Mouse (Mus musculus) heart, adult 2 months (tissue): Measurements from ENCODE around the gene Psmd3. TPM values are rescaled to one million over a fixed set of nuclear protein-coding genes. Genes with fewer than 3 reads are reported as not detected.

Source experiments
- DNase-seq, 2 experiments: peaks; one replicate each; pipeline ENCODE4 v3.0.0; 2021
- H3K27ac ChIP-seq: fragments of 200-600 bp; 2 replicates; pipeline ENCODE4 v1.8.1; 2022
- H3K27me3 ChIP-seq: fragments of 200-500 bp; 2 replicates; pipeline ENCODE4 v1.6.1; 2012; ENCODE audit warnings: mild to moderate bottlenecking, low read length, inconsistent platforms, mixed read lengths; ENCODE audit not compliant: control insufficient read depth, insufficient read depth
- H3K36me3 ChIP-seq: fragments of 200-500 bp; 2 replicates; pipeline ENCODE4 v1.6.1; 2012; ENCODE audit warnings: low read length, inconsistent platforms; ENCODE audit not compliant: control insufficient read depth, insufficient read depth
- H3K4me1 ChIP-seq: fragments of 200-500 bp; 2 replicates; pipeline ENCODE4 v1.6.1; 2011; ENCODE audit warnings: low read length; ENCODE audit not compliant: control insufficient read depth, insufficient read depth
- H3K4me3 ChIP-seq: fragments of 200-600 bp; 2 replicates; pipeline ENCODE4 v1.8.1; 2022
- H3K79me2 ChIP-seq: fragments of 200-500 bp; replicated peaks from 2 replicates; pipeline ENCODE4 v1.6.1; 2012; ENCODE audit warnings: mild to moderate bottlenecking, inconsistent platforms, low read length, moderate library complexity, mixed read lengths; ENCODE audit not compliant: control insufficient read depth, insufficient read depth
- H3K9ac ChIP-seq: fragments of 200-500 bp; 2 replicates; pipeline ENCODE4 v1.6.1; 2012; ENCODE audit warnings: low read depth, mild to moderate bottlenecking, control low read depth, inconsistent platforms, low read length, mixed read lengths
- CTCF ChIP-seq: fragments of 200-600 bp; IDR thresholded peaks from 2 replicates; pipeline ENCODE4 v1.8.1; 2022; ENCODE audit warnings: antibody characterized with exemption, mild to moderate bottlenecking, moderate library complexity
- EP300 ChIP-seq: fragments of 200-500 bp; IDR thresholded peaks from 2 replicates; pipeline ENCODE4 v1.6.1; 2011; ENCODE audit warnings: low read depth, low read length, control low read depth; ENCODE audit not compliant: insufficient read depth
- POLR2A ChIP-seq: fragments of 200-500 bp; IDR thresholded peaks from 2 replicates; pipeline ENCODE4 v1.6.1; 2011; ENCODE audit warnings: mild to moderate bottlenecking, low read depth, low read length, control low read depth; ENCODE audit not compliant: insufficient read depth
- WGBS: fragments of 180-500 bp; shearing (Covaris S2); methylation state at CpG from one replicate; pipeline ENCODE4 v1.1.7; 2018; 5-methylcytosine and 5-hydroxymethylcytosine counted together
- intact Hi-C: fragments of 180-260 bp; cut with DNase I; formaldehyde crosslinking; loops from one replicate; pipeline ENCODE4 v1.15.1; 2025
- polyA plus RNA-seq: library from polyadenylated mRNA; depleted of rRNA; stranded (reverse); fragments of >200 nt; gene quantifications from 2 replicates; pipeline ENCODE4 v1.2.3, GENCODE M21; 2012; rRNA removed
- total RNA-seq, 2 experiments: library from RNA; stranded (reverse); gene quantifications; 2 replicates each; pipeline ENCODE4 v1.2.3; 2021

Psmd3 gene
- total and polyA plus RNA-seq, 3 experiments, result 89.5 to 144 (median 105) TPM

GRCm38 (mm10) chr11:98744456-98745019 is 62.2 kb downstream of the Psmd3 start:
- peak overlapping the region; percentile 100 for H3K27ac ChIP-seq
- peak overlapping the region; percentile 53 for H3K9ac ChIP-seq
- H3K4me1 ChIP-seq, result peaks cover 44% of the 10 kb centered on the region
- no peaks in the 10 kb centered on the region for H3K27me3 ChIP-seq
- intact Hi-C loops, result no loop called here
- no peak for TF ChIP-seq EP300
- no peak for TF ChIP-seq POLR2A
- TF ChIP-seq CTCF, result no peak
- WGBS, result 17% methylated on average over 7 of the region's 7 CpGs
- H3K36me3 ChIP-seq, result peaks cover 5% of the 10 kb centered on the region; the same call in 1 of the 2 replicates
- DNase-seq, result peak; percentile 38 to 45
- peaks cover 7% of the 10 kb centered on the region; the same call in 1 of the 2 replicates for H3K79me2 ChIP-seq
- H3K4me3 ChIP-seq, result peak overlapping the region; percentile 100

Other genes starting within 250 kb of the Psmd3 start
- gene Mien1, start 243.6 kb upstream of the Psmd3 start, total RNA-seq, result 10 to 100 TPM; 61.6 to 63.6 TPM
- 53.5 and 80.0 TPM in 2 replicates for gene Mien1, start 243.6 kb upstream of the Psmd3 start, polyA plus RNA-seq
- gene Grb7, start 236.2 kb upstream of the Psmd3 start, total RNA-seq, result under 1 TPM; 0.11 to 0.31 TPM
- 0.56 and 0.72 TPM in 2 replicates for gene Grb7, start 236.2 kb upstream of the Psmd3 start, polyA plus RNA-seq
- gene Ikzf3, start 136.5 kb upstream of the Psmd3 start, total RNA-seq, result 1 to 10 TPM in 1 of 2 experiments, under 1 TPM in 1; 0.94 to 1.5 TPM
- gene Ikzf3, start 136.5 kb upstream of the Psmd3 start, polyA plus RNA-seq, result 0.61 and 1.5 TPM in 2 replicates
- gene Zpbp2, start 131.5 kb upstream of the Psmd3 start, total RNA-seq, result not detected
- 0.23 TPM in 1 of 2 replicates, not detected in the other for gene Zpbp2, start 131.5 kb upstream of the Psmd3 start, polyA plus RNA-seq
- gene Ormdl3, start 95.2 kb upstream of the Psmd3 start, total RNA-seq, result 10 to 100 TPM; 40.2 to 40.9 TPM
- gene Ormdl3, start 95.2 kb upstream of the Psmd3 start, polyA plus RNA-seq, result 61.2 and 63.8 TPM in 2 replicates
- not detected for gene Lrrc3c, start 84.3 kb upstream of the Psmd3 start, total RNA-seq
- not detected in 2 replicates for gene Lrrc3c, start 84.3 kb upstream of the Psmd3 start, polyA plus RNA-seq
- gene Gm12355, start 56.9 kb upstream of the Psmd3 start, total RNA-seq, result 10 to 100 TPM in 1 of 2 experiments, 1 to 10 TPM in 1; 7.9 to 10.8 TPM
- gene Gm12355, start 56.9 kb upstream of the Psmd3 start, polyA plus RNA-seq, result not detected in 2 replicates
- gene Gsdma3, start 56.2 kb upstream of the Psmd3 start, total RNA-seq, result 1 to 10 TPM; 2.7 to 2.9 TPM
- not detected in 2 replicates for gene Gsdma3, start 56.2 kb upstream of the Psmd3 start, polyA plus RNA-seq
- not detected for gene Gsdma2, start 35.8 kb upstream of the Psmd3 start, total RNA-seq
- not detected in 2 replicates for gene Gsdma2, start 35.8 kb upstream of the Psmd3 start, polyA plus RNA-seq
- not detected for gene Gsdma, start 18.2 kb upstream of the Psmd3 start, total RNA-seq
- gene Gsdma, start 18.2 kb upstream of the Psmd3 start, polyA plus RNA-seq, result 0.04 TPM in 1 of 2 replicates, not detected in the other
- not detected for gene Csf3, start 18.7 kb downstream of the Psmd3 start, total RNA-seq
- gene Csf3, start 18.7 kb downstream of the Psmd3 start, polyA plus RNA-seq, result not detected in 2 replicates
- 10 to 100 TPM; 41.6 to 48.1 TPM for gene Med24, start 46.9 kb downstream of the Psmd3 start, total RNA-seq
- 54.5 and 65.2 TPM in 2 replicates for gene Med24, start 46.9 kb downstream of the Psmd3 start, polyA plus RNA-seq
- 100 to 1,000 TPM; 103 to 105 TPM for gene Thra, start 58.1 kb downstream of the Psmd3 start, total RNA-seq
- gene Thra, start 58.1 kb downstream of the Psmd3 start, polyA plus RNA-seq, result 89.4 and 104 TPM in 2 replicates
- 100 to 1,000 TPM in 1 of 2 experiments, 10 to 100 TPM in 1; 35.5 to 111 TPM for gene Nr1d1, start 92.8 kb downstream of the Psmd3 start, total RNA-seq
- 190 and 208 TPM in 2 replicates for gene Nr1d1, start 92.8 kb downstream of the Psmd3 start, polyA plus RNA-seq
- 10 to 100 TPM; 68.9 to 75.3 TPM for gene Msl1, start 113.0 kb downstream of the Psmd3 start, total RNA-seq
- gene Msl1, start 113.0 kb downstream of the Psmd3 start, polyA plus RNA-seq, result 21.9 and 44.4 TPM in 2 replicates
- 10 to 100 TPM; 18.7 to 20.7 TPM for gene Casc3, start 122.4 kb downstream of the Psmd3 start, total RNA-seq
- 17.5 and 25.2 TPM in 2 replicates for gene Casc3, start 122.4 kb downstream of the Psmd3 start, polyA plus RNA-seq
- under 1 TPM; 0.50 to 0.77 TPM for gene Rapgefl1, start 154.2 kb downstream of the Psmd3 start, total RNA-seq
- gene Rapgefl1, start 154.2 kb downstream of the Psmd3 start, polyA plus RNA-seq, result 2.8 and 3.0 TPM in 2 replicates
- 1 to 10 TPM; 9.1 to 9.6 TPM for gene Wipf2, start 181.1 kb downstream of the Psmd3 start, total RNA-seq
- 4.0 and 5.1 TPM in 2 replicates for gene Wipf2, start 181.1 kb downstream of the Psmd3 start, polyA plus RNA-seq
- gene Cdc6, start 225.2 kb downstream of the Psmd3 start, total RNA-seq, result under 1 TPM; 0.13 to 0.32 TPM
- 0.14 and 0.26 TPM in 2 replicates for gene Cdc6, start 225.2 kb downstream of the Psmd3 start, polyA plus RNA-seq
- 10 to 100 TPM; 10.1 to 12.8 TPM for gene Rara, start 245.3 kb downstream of the Psmd3 start, total RNA-seq
- gene Rara, start 245.3 kb downstream of the Psmd3 start, polyA plus RNA-seq, result 7.1 and 10.9 TPM in 2 replicates